Mouse (Mus musculus) erythroblast, embryonic 14.5 days (primary cell): ENCODE results near the gene Cacna2d1.

Experiments
- GATA1 ChIP-seq: IDR thresholded peaks from 2 replicates; pipeline ENCODE4 v1.6.1; 2012; ENCODE audit warnings: low read length, inconsistent platforms, mixed read lengths
- TAL1 ChIP-seq: IDR thresholded peaks from 3 replicates; pipeline ENCODE4 v1.6.1; 2012; ENCODE audit warnings: low read length, inconsistent platforms, mixed read lengths

DNA sequence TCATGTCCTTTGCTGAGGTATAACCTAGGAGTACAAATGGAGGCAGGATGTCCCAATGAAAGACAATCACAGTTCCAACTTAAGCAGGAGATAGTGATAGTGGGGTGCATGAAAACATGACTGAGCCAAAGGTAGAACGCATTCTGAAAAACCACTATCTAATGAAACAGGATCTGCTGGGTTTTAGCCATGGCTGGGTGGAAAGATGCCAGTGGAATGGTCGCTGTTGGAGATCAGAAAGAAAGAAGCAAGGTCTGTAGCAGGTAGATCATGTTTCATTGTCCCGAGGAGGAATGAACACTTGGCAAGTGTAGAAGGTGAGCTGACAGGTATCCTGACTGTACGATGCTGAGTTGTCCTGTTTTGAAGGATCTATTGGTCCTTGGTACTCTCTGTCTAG lies 7.6 kb downstream of the Cacna2d1 start:
- TF ChIP-seq TAL1 (no peak), GATA1 (no peak)
